Mouse (Mus musculus) liver, embryonic 14.5 days (tissue): ENCODE measurements at regions not wholly inside any gene's neighbourhood (a gene's known extent, or its start where the extent isn't known, plus 50 kb on each side); places are given as distances from the start of the nearest gene placed in this dataset.

Experiments
- ATAC-seq: fragments of 200-750 bp; cut with Nextera tagmentation; 2 replicates; pipeline ENCODE4 v1.8.0; 2017; ENCODE audit warnings: moderate number of reproducible peaks, mild to moderate bottlenecking, moderate library complexity; ENCODE audit not compliant: insufficient read depth
- DNase-seq, 3 experiments: peaks; one replicate each; pipeline ENCODE4 v3.0.0-alpha.2; 2012 to 2013; ENCODE audit warnings: low read depth in 3 of 3, low spot score in 3 of 3
- H3K27ac ChIP-seq: fragments of 300-500 bp; sonication (generic); 2 replicates; pipeline ENCODE4 v1.5.1; 2014; ENCODE audit warnings: moderate library complexity, mild to moderate bottlenecking, control low read depth, inconsistent platforms
- H3K27me3 ChIP-seq: fragments of 300-500 bp; sonication (generic); 2 replicates; pipeline ENCODE4 v1.6.1; 2014; ENCODE audit warnings: mild to moderate bottlenecking, low read length, moderate library complexity; ENCODE audit not compliant: control insufficient read depth, insufficient read depth
- H3K36me3 ChIP-seq: fragments of 300-500 bp; sonication (generic); replicated peaks from 2 replicates; pipeline ENCODE4 v1.6.1; 2014; ENCODE audit warnings: low read depth; ENCODE audit not compliant: control insufficient read depth, insufficient read depth
- H3K4me1 ChIP-seq, 2 experiments: fragments of 200-500 bp in 1 of 2; fragments of 300-500 bp in 1 of 2; sonication (generic) in 1 of 2; replicated peaks; 2 replicates each; pipeline ENCODE4 v1.6.1; 2012 to 2014; ENCODE audit warnings: antibody characterized with exemption in 1 of 2, inconsistent platforms in 1 of 2, low read length in 1 of 2; ENCODE audit not compliant: control insufficient read depth in 2 of 2, insufficient read depth in 2 of 2
- H3K4me2 ChIP-seq: fragments of 300-500 bp; sonication (generic); 2 replicates; pipeline ENCODE4 v1.6.1; 2014; ENCODE audit warnings: low read depth, mild to moderate bottlenecking, control low read depth, moderate library complexity
- H3K4me3 ChIP-seq, 2 experiments: fragments of 200-500 bp in 1 of 2; fragments of 300-500 bp in 1 of 2; sonication (generic) in 1 of 2; 2 replicates each; pipeline ENCODE4 v1.5.1; 2012 to 2014; ENCODE audit warnings: low read depth in 2 of 2, low read length in 2 of 2, mild to moderate bottlenecking in 2 of 2, control low read depth in 1 of 2, inconsistent platforms in 1 of 2, moderate library complexity in 1 of 2; ENCODE audit not compliant: insufficient read depth in 1 of 2
- H3K9ac ChIP-seq: fragments of 300-500 bp; sonication (generic); replicated peaks from 2 replicates; pipeline ENCODE4 v1.6.1; 2014; ENCODE audit warnings: mild to moderate bottlenecking, control low read depth, moderate library complexity
- H3K9me3 ChIP-seq: fragments of 300-500 bp; sonication (generic); 2 replicates; pipeline ENCODE4 v1.6.1; 2016; ENCODE audit warnings: low read length, mixed read lengths; ENCODE audit not compliant: control insufficient read depth
- CTCF ChIP-seq: IDR thresholded peaks from 2 replicates; pipeline ENCODE4 v1.5.1; 2016; ENCODE audit warnings: antibody characterized with exemption, low read depth, control low read depth
- EP300 ChIP-seq: IDR thresholded peaks from 2 replicates; pipeline ENCODE4 v1.6.1; 2016; ENCODE audit warnings: antibody characterized with exemption, low read depth
- WGBS: fragments of 180-500 bp; shearing (Covaris S2); extraction: QIAGEN DNeasy Blood & Tissue Kit; methylation state at CpG from one replicate; pipeline ENCODE4 v1.1.7; 2014; ENCODE audit not compliant: insufficient replicate concordance; 5-methylcytosine and 5-hydroxymethylcytosine counted together

GRCm38 (mm10) chr12:9772875-9773274, 203.0 kb downstream of the Osr1 start:
- WGBS: 65% methylated on average over 1 of the region's 1 CpGs
- ATAC-seq: no peak
- H3K4me2 ChIP-seq: no peak overlapping the region

GRCm38 (mm10) chr12:9802284-9802683, 232.4 kb downstream of the Osr1 start:
- 41% methylated on average over 3 of the region's 3 CpGs for WGBS
- TF ChIP-seq CTCF: no peak
- TF ChIP-seq EP300: no peak
- DNase-seq: no peak

More at GRCm38 (mm10) chr12:9772875-9773274, 203.0 kb downstream of the Osr1 start:
- Histone ChIP-seq H3K4me1 (no peaks in the 10 kb centered on the region), H3K27ac (no peak overlapping the region), H3K9me3 (no peaks in the 10 kb centered on the region), H3K27me3 (no peaks in the 10 kb centered on the region), H3K4me3 (no peak overlapping the region), H3K36me3 (no peaks in the 10 kb centered on the region), H3K9ac (no peak overlapping the region)
- no peak for DNase-seq
- TF ChIP-seq CTCF (no peak), EP300 (no peak)

GRCm38 (mm10) chr12:9807406-9807805, 237.5 kb downstream of the Osr1 start:
- H3K4me2 ChIP-seq: no peak overlapping the region
- no peak overlapping the region for H3K27ac ChIP-seq
- no peak overlapping the region for H3K9ac ChIP-seq
- ATAC-seq (no peak), DNase-seq (no peak)
- no peaks in the 10 kb centered on the region for H3K4me1 ChIP-seq
- H3K9me3 ChIP-seq: no peaks in the 10 kb centered on the region
- no peak for TF ChIP-seq CTCF
- no peak for TF ChIP-seq EP300
- no peaks in the 10 kb centered on the region for H3K27me3 ChIP-seq
- H3K36me3 ChIP-seq: no peaks in the 10 kb centered on the region
- H3K4me3 ChIP-seq: no peak overlapping the region
- WGBS: 48% methylated on average over 1 of the region's 1 CpGs

More at GRCm38 (mm10) chr12:9802284-9802683, 232.4 kb downstream of the Osr1 start:
- Histone ChIP-seq H3K4me1 (no peaks in the 10 kb centered on the region), H3K27me3 (no peaks in the 10 kb centered on the region), H3K9me3 (no peaks in the 10 kb centered on the region), H3K27ac (no peak overlapping the region), H3K36me3 (no peaks in the 10 kb centered on the region), H3K9ac (no peak overlapping the region), H3K4me3 (no peak overlapping the region), H3K4me2 (no peak overlapping the region)
- no peak for ATAC-seq

GRCm38 (mm10) chr12:9833273-9833672, 263.4 kb downstream of the Osr1 start:
- no peak overlapping the region for H3K4me2 ChIP-seq
- no peaks in the 10 kb centered on the region for H3K27me3 ChIP-seq
- no peak for DNase-seq
- no peaks in the 10 kb centered on the region for H3K4me1 ChIP-seq
- H3K4me3 ChIP-seq: no peak overlapping the region
- no peaks in the 10 kb centered on the region for H3K9me3 ChIP-seq
- no peak overlapping the region for H3K9ac ChIP-seq
- no peak for ATAC-seq
- TF ChIP-seq EP300 (no peak), CTCF (no peak)
- WGBS: 26% methylated on average over 3 of the region's 3 CpGs
- no peak overlapping the region for H3K27ac ChIP-seq
- H3K36me3 ChIP-seq: no peaks in the 10 kb centered on the region

GRCm38 (mm10) chr12:9839198-9839845, 269.4 kb downstream of the Osr1 start:
- H3K4me1 ChIP-seq: no peaks in the 10 kb centered on the region
- ATAC-seq (no peak), DNase-seq (no peak)
- no peak overlapping the region for H3K4me2 ChIP-seq
- H3K27me3 ChIP-seq: no peaks in the 10 kb centered on the region
- no peak overlapping the region for H3K4me3 ChIP-seq
- no peak overlapping the region for H3K9ac ChIP-seq
- TF ChIP-seq CTCF: no peak
- no peak for TF ChIP-seq EP300
- H3K9me3 ChIP-seq: no peaks in the 10 kb centered on the region
- 50% methylated on average over 5 of the region's 5 CpGs for WGBS
- H3K36me3 ChIP-seq: no peaks in the 10 kb centered on the region
- no peak overlapping the region for H3K27ac ChIP-seq
